Mouse (Mus musculus): Measurements from ENCODE around the gene Mttp. TPM values are rescaled to one million over a fixed set of nuclear protein-coding genes. Genes with fewer than 3 reads are reported as not detected.
A peak's percentile ranks its signal among the peaks of the same experiment; 100 is the strongest.

The Mttp gene
- polyA plus RNA-seq, 1 experiment: 3.4 TPM

- TF ChIP-seq CTCF (IDR thresholded peaks at IDR 0.05; ENCODE audit: borderline replicate concordance, insufficient read depth, low read length): no peak
- TF ChIP-seq POLR2A (IDR thresholded peaks at IDR 0.05; ENCODE audit: low read depth, low read length): no peak
- H3K27ac ChIP-seq (ENCODE audit: insufficient read depth, low read length): no peak overlapping the region
- H3K4me1 ChIP-seq (ENCODE audit: control insufficient read depth, insufficient read depth, low read length): peaks cover 5% of the 10 kb centered on the region; the same call in 1 of the 2 replicates
- no peak overlapping the region for H3K4me3 ChIP-seq (ENCODE audit: insufficient read depth, low read length)
Observed at GRCm38 (mm10) chr3:138062673-138063072, 82.1 kb downstream of the Mttp start.

GRCm38 (mm10) chr3:138061205-138061911, 83.4 kb downstream of the Mttp start:
- no peak for TF ChIP-seq POLR2A (IDR thresholded peaks at IDR 0.05; ENCODE audit: low read depth, low read length)
- no peak for TF ChIP-seq CTCF (IDR thresholded peaks at IDR 0.05; ENCODE audit: borderline replicate concordance, insufficient read depth, low read length)
- H3K4me1 ChIP-seq (ENCODE audit: control insufficient read depth, insufficient read depth, low read length): peaks cover 5% of the 10 kb centered on the region; the same call in 1 of the 2 replicates
- H3K27ac ChIP-seq (ENCODE audit: insufficient read depth, low read length): peak overlapping the region; percentile 82
- no peak overlapping the region for H3K4me3 ChIP-seq (ENCODE audit: insufficient read depth, low read length)

- TF ChIP-seq CTCF (IDR thresholded peaks at IDR 0.05; ENCODE audit: borderline replicate concordance, insufficient read depth, low read length): no peak
- no peak for TF ChIP-seq POLR2A (IDR thresholded peaks at IDR 0.05; ENCODE audit: low read depth, low read length)
- H3K27ac ChIP-seq (ENCODE audit: insufficient read depth, low read length): peak overlapping the region; percentile 8; the same call in 1 of the 2 replicates
- H3K4me3 ChIP-seq (ENCODE audit: insufficient read depth, low read length): no peak overlapping the region
- peaks cover 5% of the 10 kb centered on the region; the same call in 1 of the 2 replicates for H3K4me1 ChIP-seq (ENCODE audit: control insufficient read depth, insufficient read depth, low read length)
Observed at GRCm38 (mm10) chr3:138060429-138060828, 84.3 kb downstream of the Mttp start.

GRCm38 (mm10) chr3:138058226-138058625, 86.5 kb downstream of the Mttp start:
- no peak overlapping the region for H3K4me3 ChIP-seq (ENCODE audit: insufficient read depth, low read length)
- TF ChIP-seq CTCF (IDR thresholded peaks at IDR 0.05; ENCODE audit: borderline replicate concordance, insufficient read depth, low read length) (no peak), POLR2A (IDR thresholded peaks at IDR 0.05; ENCODE audit: low read depth, low read length) (no peak)
- H3K4me1 ChIP-seq (ENCODE audit: control insufficient read depth, insufficient read depth, low read length): peaks cover 7% of the 10 kb centered on the region
- H3K27ac ChIP-seq (ENCODE audit: insufficient read depth, low read length): no peak overlapping the region

- no peak overlapping the region for H3K27ac ChIP-seq (ENCODE audit: insufficient read depth, low read length)
- H3K4me1 ChIP-seq (ENCODE audit: control insufficient read depth, insufficient read depth, low read length): peaks cover 7% of the 10 kb centered on the region
- H3K4me3 ChIP-seq (ENCODE audit: insufficient read depth, low read length): no peak overlapping the region
- TF ChIP-seq CTCF (IDR thresholded peaks at IDR 0.05; ENCODE audit: borderline replicate concordance, insufficient read depth, low read length): no peak
Observed at GRCm38 (mm10) chr3:138056976-138057375, 87.8 kb downstream of the Mttp start.

GRCm38 (mm10) chr3:138053969-138054368, 90.8 kb downstream of the Mttp start:
- no peak overlapping the region for H3K4me3 ChIP-seq (ENCODE audit: insufficient read depth, low read length)
- H3K4me1 ChIP-seq (ENCODE audit: control insufficient read depth, insufficient read depth, low read length): peaks cover 2% of the 10 kb centered on the region; the same call in 1 of the 2 replicates
- TF ChIP-seq POLR2A (IDR thresholded peaks at IDR 0.05; ENCODE audit: low read depth, low read length): 0 out of 2 replicates have a peak, but pooled peaks have one; percentile 23
- no peak for TF ChIP-seq CTCF (IDR thresholded peaks at IDR 0.05; ENCODE audit: borderline replicate concordance, insufficient read depth, low read length)
- H3K27ac ChIP-seq (ENCODE audit: insufficient read depth, low read length): peak overlapping the region; percentile 85

GRCm38 (mm10) chr3:138051431-138051830, 93.3 kb downstream of the Mttp start:
- no peak overlapping the region for H3K27ac ChIP-seq (ENCODE audit: insufficient read depth, low read length)
- peaks cover 2% of the 10 kb centered on the region; the same call in 1 of the 2 replicates for H3K4me1 ChIP-seq (ENCODE audit: control insufficient read depth, insufficient read depth, low read length)
- H3K4me3 ChIP-seq (ENCODE audit: insufficient read depth, low read length): no peak overlapping the region
- TF ChIP-seq CTCF (IDR thresholded peaks at IDR 0.05; ENCODE audit: borderline replicate concordance, insufficient read depth, low read length): no peak
- TF ChIP-seq POLR2A (IDR thresholded peaks at IDR 0.05; ENCODE audit: low read depth, low read length): no peak

- TF ChIP-seq CTCF (IDR thresholded peaks at IDR 0.05; ENCODE audit: borderline replicate concordance, insufficient read depth, low read length) (no peak), POLR2A (IDR thresholded peaks at IDR 0.05; ENCODE audit: low read depth, low read length) (no peak)
- Histone ChIP-seq H3K4me1 (ENCODE audit: control insufficient read depth, insufficient read depth, low read length) (peaks cover 2% of the 10 kb centered on the region; the same call in 1 of the 2 replicates), H3K27ac (ENCODE audit: insufficient read depth, low read length) (no peak overlapping the region), H3K4me3 (ENCODE audit: insufficient read depth, low read length) (no peak overlapping the region)
Observed at GRCm38 (mm10) chr3:138050772-138051171, 94.0 kb downstream of the Mttp start.

- Histone ChIP-seq H3K4me3 (ENCODE audit: insufficient read depth, low read length) (no peak overlapping the region), H3K27ac (ENCODE audit: insufficient read depth, low read length) (no peak overlapping the region), H3K4me1 (ENCODE audit: control insufficient read depth, insufficient read depth, low read length) (peaks cover 2% of the 10 kb centered on the region; the same call in 1 of the 2 replicates)
- TF ChIP-seq POLR2A (IDR thresholded peaks at IDR 0.05; ENCODE audit: low read depth, low read length): no peak
- no peak for TF ChIP-seq CTCF (IDR thresholded peaks at IDR 0.05; ENCODE audit: borderline replicate concordance, insufficient read depth, low read length)
Observed at GRCm38 (mm10) chr3:138049555-138049954, 95.2 kb downstream of the Mttp start.

GRCm38 (mm10) chr3:138043316-138043715, 101.5 kb downstream of the Mttp start:
- Histone ChIP-seq H3K4me1 (ENCODE audit: control insufficient read depth, insufficient read depth, low read length) (no peaks in the 10 kb centered on the region), H3K4me3 (ENCODE audit: insufficient read depth, low read length) (no peak overlapping the region), H3K27ac (ENCODE audit: insufficient read depth, low read length) (no peak overlapping the region)
- TF ChIP-seq POLR2A (IDR thresholded peaks at IDR 0.05; ENCODE audit: low read depth, low read length) (no peak), CTCF (IDR thresholded peaks at IDR 0.05; ENCODE audit: borderline replicate concordance, insufficient read depth, low read length) (no peak)

Data from embryonic fibroblast, embryonic 13.5 days (primary cell).